Mouse (Mus musculus) ES-Bruce4 (cell line): ENCODE measurements around the gene Arpc4. TPM values are rescaled to one million over a fixed set of nuclear protein-coding genes. Genes with fewer than 3 reads are reported as not detected.
A peak's percentile ranks its signal among the peaks of the same experiment; 100 is the strongest.

Experiments used
- H3K27ac ChIP-seq: 2 replicates; pipeline ENCODE4 v1.5.1; 2012; ENCODE audit warnings: low read length, inconsistent platforms; ENCODE audit not compliant: insufficient read depth
- H3K27me3 ChIP-seq: 2 replicates; pipeline ENCODE4 v1.6.1; 2012; ENCODE audit warnings: mild to moderate bottlenecking, low read length, inconsistent platforms; ENCODE audit not compliant: control insufficient read depth, poor library complexity, insufficient read depth, severe bottlenecking
- H3K36me3 ChIP-seq: 2 replicates; pipeline ENCODE4 v1.6.1; 2012; ENCODE audit warnings: inconsistent platforms, mild to moderate bottlenecking, low read length, moderate library complexity; ENCODE audit not compliant: control insufficient read depth, poor library complexity, insufficient read depth, severe bottlenecking
- H3K4me1 ChIP-seq: one replicate; pipeline ENCODE4 v1.8.1; 2011; ENCODE audit warnings: low read length; ENCODE audit not compliant: control insufficient read depth, insufficient read depth
- H3K4me3 ChIP-seq: 2 replicates; pipeline ENCODE4 v1.5.1; 2011; ENCODE audit warnings: low read depth, mild to moderate bottlenecking, low read length
- H3K9ac ChIP-seq: 2 replicates; pipeline ENCODE4 v1.6.1; 2012; ENCODE audit warnings: low read depth, mild to moderate bottlenecking, inconsistent platforms; ENCODE audit not compliant: poor library complexity, severe bottlenecking
- H3K9me3 ChIP-seq: replicated peaks from 2 replicates; pipeline ENCODE4 v1.6.1; 2012; ENCODE audit warnings: mild to moderate bottlenecking, low read length, inconsistent platforms; ENCODE audit not compliant: control insufficient read depth, poor library complexity, insufficient read depth, severe bottlenecking
- CTCF ChIP-seq: IDR thresholded peaks from one replicate; pipeline ENCODE4 v1.8.1; 2011; ENCODE audit warnings: low read depth, low read length
- EP300 ChIP-seq: IDR thresholded peaks from 2 replicates; pipeline ENCODE4 v1.6.1; 2011; ENCODE audit warnings: low read depth, low read length; ENCODE audit not compliant: insufficient read depth
- POLR2A ChIP-seq: IDR thresholded peaks from one replicate; pipeline ENCODE4 v1.8.1; 2011; ENCODE audit warnings: low read length; ENCODE audit not compliant: insufficient read depth
- polyA plus RNA-seq: library from polyadenylated mRNA; stranded (reverse); fragments of >200 nt; gene quantifications from 2 replicates; pipeline ENCODE4 v1.2.4, GENCODE M21; 2011; ENCODE audit warnings: low read depth; ENCODE audit not compliant: missing spikeins, insufficient read depth, insufficient read length

Gene Arpc4
- polyA plus RNA-seq, 1 experiment, result 120 TPM

- no peaks in the 10 kb centered on the region for H3K36me3 ChIP-seq
- no peaks in the 10 kb centered on the region for H3K4me1 ChIP-seq
- no peak overlapping the region for H3K27ac ChIP-seq
- no peaks in the 10 kb centered on the region for H3K27me3 ChIP-seq
- H3K4me3 ChIP-seq, result no peak overlapping the region
- H3K9me3 ChIP-seq, result no peaks in the 10 kb centered on the region
- no peak for TF ChIP-seq POLR2A
- no peak for TF ChIP-seq EP300
- TF ChIP-seq CTCF, result no peak
- H3K9ac ChIP-seq, result no peak overlapping the region
These were observed 26.9 kb downstream of the Arpc4 start for GRCm38 (mm10) chr6:113404649-113405448.

GRCm38 (mm10) chr6:113405483-113405882, 27.6 kb downstream of the Arpc4 start:
- H3K27me3 ChIP-seq, result no peaks in the 10 kb centered on the region
- TF ChIP-seq POLR2A, result no peak
- TF ChIP-seq EP300, result no peak
- TF ChIP-seq CTCF, result no peak
- no peaks in the 10 kb centered on the region for H3K9me3 ChIP-seq
- no peaks in the 10 kb centered on the region for H3K4me1 ChIP-seq
- H3K4me3 ChIP-seq, result no peak overlapping the region
- no peaks in the 10 kb centered on the region for H3K36me3 ChIP-seq
- no peak overlapping the region for H3K9ac ChIP-seq
- H3K27ac ChIP-seq, result no peak overlapping the region

GRCm38 (mm10) chr6:113406683-113407082, 28.8 kb downstream of the Arpc4 start:
- Histone ChIP-seq H3K27ac (no peak overlapping the region), H3K36me3 (no peaks in the 10 kb centered on the region), H3K4me1 (no peaks in the 10 kb centered on the region), H3K27me3 (no peaks in the 10 kb centered on the region), H3K9ac (no peak overlapping the region), H3K9me3 (no peaks in the 10 kb centered on the region), H3K4me3 (no peak overlapping the region)
- TF ChIP-seq POLR2A (no peak), EP300 (no peak), CTCF (peak; percentile 81)

GRCm38 (mm10) chr6:113410001-113410400, 32.1 kb downstream of the Arpc4 start:
- TF ChIP-seq CTCF (no peak), POLR2A (no peak), EP300 (no peak)
- no peak overlapping the region for H3K9ac ChIP-seq
- H3K4me1 ChIP-seq, result peaks cover 2% of the 10 kb centered on the region

GRCm38 (mm10) chr6:113416416-113416815, 38.5 kb downstream of the Arpc4 start:
- no peaks in the 10 kb centered on the region for H3K36me3 ChIP-seq
- H3K27ac ChIP-seq, result no peak overlapping the region
- no peaks in the 10 kb centered on the region for H3K27me3 ChIP-seq
- peaks cover 2% of the 10 kb centered on the region for H3K4me1 ChIP-seq
- H3K9me3 ChIP-seq, result no peaks in the 10 kb centered on the region
- no peak overlapping the region for H3K4me3 ChIP-seq
- H3K9ac ChIP-seq, result no peak overlapping the region
- TF ChIP-seq CTCF (no peak), POLR2A (no peak), EP300 (no peak)

More at GRCm38 (mm10) chr6:113410001-113410400, 32.1 kb downstream of the Arpc4 start:
- H3K36me3 ChIP-seq, result no peaks in the 10 kb centered on the region
- H3K27me3 ChIP-seq, result no peaks in the 10 kb centered on the region
- no peak overlapping the region for H3K4me3 ChIP-seq
- no peaks in the 10 kb centered on the region for H3K9me3 ChIP-seq
- 0 out of 2 replicates have a peak overlapping the region, but pooled peaks have one; percentile 14 for H3K27ac ChIP-seq
